Mouse (Mus musculus) layer of hippocampus, adult 11-12 months (tissue): ENCODE results near the gene Tnik.

Experiments used
- DNase-seq: peaks from one replicate; pipeline ENCODE4 v3.0.0; 2022; ENCODE audit warnings: low spot score

Tnik gene

GRCm38 (mm10) chr3:28485716-28486115, 222.7 kb downstream of the Tnik start:
- DNase-seq = no peak

DNA sequence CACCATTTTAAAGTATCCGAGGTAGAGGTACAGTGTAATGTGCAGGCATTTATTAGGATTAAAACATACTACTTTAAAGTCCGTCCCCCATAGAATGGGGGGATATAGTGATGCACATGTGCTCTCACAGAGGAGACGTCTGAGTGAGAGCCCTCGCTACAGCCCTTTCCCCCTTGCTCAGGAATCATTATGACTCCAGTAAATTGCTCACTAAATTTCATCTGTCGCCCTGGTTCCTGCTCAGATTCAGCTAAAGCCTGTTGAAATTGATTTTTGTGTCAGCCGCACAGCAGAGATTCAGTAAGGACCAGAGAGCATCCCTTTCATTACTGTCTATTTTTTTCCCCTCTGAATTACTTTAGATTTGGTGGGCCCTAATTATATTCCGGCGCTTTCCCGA, 224.4 kb downstream of the Tnik start:
- no peak for DNase-seq

DNA sequence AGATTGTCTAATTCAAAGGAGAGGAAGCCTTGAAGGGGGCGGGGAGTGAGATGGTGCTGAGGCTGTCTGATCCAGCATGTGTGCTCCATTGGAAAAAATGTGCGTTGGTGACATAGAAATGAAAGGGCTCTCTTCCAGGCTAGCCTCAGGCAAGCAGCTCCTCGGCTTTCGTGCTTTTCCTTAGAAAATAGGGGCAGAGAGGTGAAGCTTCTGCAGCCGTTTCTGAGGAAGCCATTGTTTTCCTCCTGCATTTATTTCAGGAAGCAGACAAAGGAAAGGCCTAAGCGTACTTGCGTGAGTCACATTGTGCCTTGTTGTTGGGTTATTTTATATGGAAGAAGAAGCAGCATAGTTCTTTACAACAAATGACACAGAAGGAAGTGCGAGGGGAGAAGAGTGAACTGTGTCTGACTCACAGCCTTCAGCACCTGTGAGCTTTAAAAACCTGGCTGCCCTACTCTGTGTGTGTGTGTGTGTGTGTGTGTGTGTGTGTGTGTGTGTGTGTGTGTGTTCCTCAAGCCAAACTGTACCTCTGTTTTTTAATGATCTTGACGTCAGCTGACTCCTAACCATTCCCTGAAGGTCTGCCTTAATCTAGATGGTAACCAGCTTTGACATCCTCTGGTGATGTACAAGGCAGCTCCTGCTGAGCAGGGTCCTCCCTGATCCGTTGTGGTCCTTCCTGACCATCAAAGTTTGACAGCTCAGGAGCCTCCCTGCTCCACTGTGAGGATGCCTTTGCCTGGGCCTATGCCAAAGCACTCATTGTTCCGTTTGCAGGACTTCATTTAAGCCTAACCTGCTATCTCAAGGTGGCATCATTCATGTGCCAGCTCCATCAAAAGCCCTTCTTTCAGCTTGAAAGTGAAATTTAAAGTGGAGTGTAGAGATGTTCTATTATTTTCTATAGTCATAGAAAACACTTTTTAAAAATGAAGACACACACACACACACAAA, 228.3 kb downstream of the Tnik start:
- no peak for DNase-seq

- no peak for DNase-seq
These were observed 233.9 kb downstream of the Tnik start for GRCm38 (mm10) chr3:28496806-28497502.

DNA sequence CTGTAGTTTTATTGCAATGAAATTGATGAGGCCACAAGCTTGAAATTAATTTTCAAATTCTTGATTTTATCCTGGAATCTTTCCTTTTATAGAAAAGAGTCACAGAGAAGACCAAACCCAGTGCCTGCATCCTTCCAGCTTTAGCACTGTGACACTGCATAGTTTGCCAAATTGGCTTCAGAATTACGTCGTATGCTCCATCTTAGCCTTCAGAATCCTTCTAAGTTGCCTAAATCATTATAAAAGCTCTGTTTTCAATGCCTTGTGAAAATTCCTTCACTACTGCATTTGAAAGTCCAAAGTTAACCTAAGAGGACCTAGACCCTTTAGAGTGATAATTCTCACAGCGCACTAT, 234.5 kb downstream of the Tnik start:
- DNase-seq = no peak

DNA sequence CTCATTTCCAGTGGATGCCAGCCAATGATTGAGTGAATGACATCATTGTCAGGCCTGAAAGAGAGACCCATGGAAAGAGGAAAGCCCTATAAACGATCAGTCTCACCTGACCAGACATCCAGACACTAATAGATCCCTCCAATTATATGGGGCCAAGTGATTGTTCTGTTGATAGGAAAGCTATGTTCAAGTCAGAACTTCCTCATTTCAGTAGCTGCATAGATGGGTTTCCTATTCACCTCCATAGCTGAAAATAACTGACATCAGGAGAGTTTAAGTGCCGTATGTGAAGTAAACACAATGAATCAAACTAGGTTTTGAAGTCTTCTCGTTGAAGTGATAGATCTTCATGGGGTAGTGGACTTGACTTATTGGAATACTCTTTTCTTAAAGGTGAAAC, 239.7 kb downstream of the Tnik start:
- DNase-seq = no peak

GRCm38 (mm10) chr3:28509337-28509935, 246.4 kb downstream of the Tnik start:
- peak; percentile 49 for DNase-seq

GRCm38 (mm10) chr3:28523004-28523482, 260.0 kb downstream of the Tnik start:
- DNase-seq = no peak

GRCm38 (mm10) chr3:28523541-28524165, 260.6 kb downstream of the Tnik start:
- no peak for DNase-seq

DNA sequence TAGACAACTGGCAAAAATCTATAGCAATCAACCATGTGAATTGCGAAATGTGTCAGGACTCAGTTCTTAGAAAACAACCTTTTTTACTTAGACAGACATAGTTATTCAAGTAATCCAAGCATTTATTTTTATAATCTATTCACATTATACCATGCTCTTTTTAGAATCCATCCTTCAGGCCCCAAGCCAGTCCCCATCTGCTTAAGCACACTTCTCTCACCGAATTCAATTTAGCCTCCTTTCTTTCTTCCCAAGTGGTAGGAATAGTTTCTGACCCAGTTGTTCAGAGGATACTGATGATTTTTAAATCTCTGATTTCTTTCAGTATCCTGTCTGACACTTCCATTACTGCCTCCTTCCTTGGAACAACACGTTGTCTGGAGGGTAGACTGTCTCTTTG, 261.5 kb downstream of the Tnik start:
- DNase-seq = no peak

DNA sequence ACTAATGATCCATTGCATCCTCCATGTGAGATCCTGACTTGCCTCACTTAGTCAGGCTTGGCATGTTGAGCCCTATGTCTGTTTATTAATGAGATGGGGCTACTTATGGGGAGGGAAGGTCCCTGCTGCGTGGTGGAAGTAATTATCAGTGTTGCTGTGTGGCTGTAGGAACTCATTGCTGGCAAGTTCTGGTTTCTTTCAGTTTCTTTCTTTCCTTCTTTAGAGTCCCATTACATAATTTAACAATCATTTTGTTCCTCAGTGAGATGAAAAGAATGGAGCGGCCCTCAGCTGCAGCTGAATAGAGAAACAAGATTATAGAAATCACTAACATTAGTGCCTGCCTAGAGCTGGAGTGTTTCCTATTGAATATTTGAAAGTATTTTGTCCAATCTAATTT, 263.7 kb downstream of the Tnik start:
- no peak for DNase-seq

- no peak for DNase-seq
These were observed 264.2 kb downstream of the Tnik start for GRCm38 (mm10) chr3:28527231-28527630.

GRCm38 (mm10) chr3:28529548-28529947, 266.5 kb downstream of the Tnik start:
- DNase-seq = no peak

- DNase-seq = peak; percentile 47
These were observed 268.4 kb downstream of the Tnik start for GRCm38 (mm10) chr3:28531294-28531956.

DNA sequence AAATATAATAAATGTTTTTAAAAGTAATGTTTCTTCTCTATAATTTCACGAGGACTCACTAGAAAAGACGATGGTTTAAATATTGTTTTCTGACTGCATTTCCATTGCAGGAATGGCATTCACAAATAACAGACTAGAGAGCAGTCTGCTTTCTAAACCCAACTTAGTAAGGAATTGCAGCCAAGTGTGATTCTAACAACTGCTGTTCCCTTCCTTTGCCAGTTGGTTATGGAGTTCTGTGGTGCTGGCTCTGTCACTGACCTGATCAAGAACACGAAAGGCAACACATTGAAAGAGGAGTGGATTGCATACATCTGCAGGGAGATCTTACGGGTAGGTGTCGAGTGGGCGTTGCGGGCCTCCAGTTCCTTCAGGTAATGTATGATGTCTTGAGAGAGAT, 269.7 kb downstream of the Tnik start:
- peak; percentile 47 for DNase-seq

DNA sequence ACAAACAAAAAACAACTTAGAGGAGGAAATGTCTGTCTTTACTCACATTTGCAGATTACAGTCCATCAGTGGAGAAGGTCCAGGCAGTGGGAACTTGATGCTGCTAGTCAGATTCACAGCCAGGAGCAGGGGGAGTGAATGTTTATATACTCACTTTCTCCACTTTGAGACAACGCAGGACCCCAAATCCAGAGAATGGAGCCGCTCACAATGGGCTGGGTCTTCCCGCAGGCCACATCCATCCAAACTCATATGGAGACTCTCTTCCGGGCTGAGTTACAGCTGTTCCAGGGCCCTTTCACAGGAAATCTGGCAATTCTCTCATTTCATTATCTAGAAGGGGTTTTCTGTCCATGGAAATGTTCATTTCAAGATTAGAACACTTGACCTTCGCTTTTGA, 277.1 kb downstream of the Tnik start:
- DNase-seq = no peak

- no peak for DNase-seq
These were observed 279.9 kb downstream of the Tnik start for GRCm38 (mm10) chr3:28542941-28543340.

DNA sequence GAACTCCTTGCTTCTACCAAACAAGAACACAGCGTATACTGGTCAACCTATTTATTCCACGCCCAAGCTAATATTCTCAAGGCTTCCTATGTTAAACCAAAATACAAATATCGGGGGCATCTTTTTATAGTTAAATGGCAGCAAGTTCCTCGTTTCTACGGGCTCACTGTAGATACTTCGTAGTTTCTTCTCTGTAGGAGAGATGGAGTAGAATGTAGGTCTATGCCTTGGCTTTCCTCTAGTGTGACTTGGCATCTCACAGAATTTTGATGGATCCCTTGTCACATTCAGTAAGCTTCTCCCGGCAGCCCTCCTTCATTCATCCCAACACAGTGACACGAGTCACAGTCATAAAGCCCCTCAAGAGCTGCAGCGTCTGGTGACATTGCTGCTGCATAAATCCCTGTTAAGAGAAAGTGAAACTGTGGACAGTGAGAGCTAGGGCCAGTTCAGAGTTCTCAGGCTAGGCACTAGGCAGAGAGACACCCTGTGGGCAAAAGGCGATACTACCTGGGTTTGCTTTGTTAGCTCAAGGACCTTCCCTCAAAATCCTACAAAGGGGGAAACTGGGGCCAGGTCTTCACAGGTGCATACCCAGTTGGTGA, 280.5 kb downstream of the Tnik start:
- no peak for DNase-seq

- DNase-seq = no peak
These were observed 281.4 kb downstream of the Tnik start for GRCm38 (mm10) chr3:28544345-28544869.

- DNase-seq = no peak
These were observed 285.1 kb downstream of the Tnik start for GRCm38 (mm10) chr3:28547965-28548730.
